Mouse (Mus musculus): ENCODE measurements around the gene Mapk8ip2. TPM values are rescaled to one million over a fixed set of nuclear protein-coding genes. Genes with fewer than 3 reads are reported as not detected.

Mapk8ip2 gene
- total RNA-seq, 2 experiments from 2014 or later, result 228 to 240 TPM

DNA sequence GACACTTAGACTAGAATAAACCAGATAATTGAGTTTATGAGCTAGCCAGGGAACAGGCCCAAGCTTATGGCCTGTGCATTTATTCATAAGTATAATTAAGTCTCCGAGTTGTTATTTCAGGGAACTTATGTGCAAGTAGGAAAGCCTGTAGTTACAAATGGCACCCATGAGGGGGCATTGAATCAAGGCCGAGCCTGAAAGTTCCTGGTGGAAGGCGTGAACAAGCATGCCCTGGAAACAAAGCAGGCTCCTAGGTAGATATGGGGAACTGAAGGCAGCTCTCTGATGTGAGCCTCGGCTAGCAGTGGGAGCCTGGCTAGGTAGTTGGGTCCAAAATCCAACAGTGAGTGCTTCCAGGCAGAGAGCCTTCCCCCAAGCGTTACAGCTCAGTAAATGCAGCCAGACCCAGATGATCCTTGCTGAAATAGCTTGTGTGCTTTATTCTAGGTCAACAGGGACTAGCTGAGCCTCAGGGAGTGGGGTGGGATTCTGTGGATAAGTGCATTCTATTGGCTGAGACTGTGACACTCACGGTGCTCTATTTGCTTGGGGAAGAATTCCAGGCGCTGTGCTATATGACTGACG, 11.1 kb upstream of the Mapk8ip2 start:
- no peak for DNase-seq (ENCODE audit: low spot score in 2 of 2)

- peak in 1 of 2 experiments; percentile 57 for DNase-seq (ENCODE audit: low spot score in 2 of 2)
Measured at GRCm38 (mm10) chr15:89452906-89453864, 528 bp upstream of the Mapk8ip2 start.

GRCm38 (mm10) chr15:89454857-89455256, 1.1 kb downstream of the Mapk8ip2 start:
- no peak for DNase-seq (ENCODE audit: low spot score in 2 of 2)

- DNase-seq (ENCODE audit: low spot score in 2 of 2), result no peak
Measured at GRCm38 (mm10) chr15:89455642-89456041, 1.9 kb downstream of the Mapk8ip2 start.

DNA sequence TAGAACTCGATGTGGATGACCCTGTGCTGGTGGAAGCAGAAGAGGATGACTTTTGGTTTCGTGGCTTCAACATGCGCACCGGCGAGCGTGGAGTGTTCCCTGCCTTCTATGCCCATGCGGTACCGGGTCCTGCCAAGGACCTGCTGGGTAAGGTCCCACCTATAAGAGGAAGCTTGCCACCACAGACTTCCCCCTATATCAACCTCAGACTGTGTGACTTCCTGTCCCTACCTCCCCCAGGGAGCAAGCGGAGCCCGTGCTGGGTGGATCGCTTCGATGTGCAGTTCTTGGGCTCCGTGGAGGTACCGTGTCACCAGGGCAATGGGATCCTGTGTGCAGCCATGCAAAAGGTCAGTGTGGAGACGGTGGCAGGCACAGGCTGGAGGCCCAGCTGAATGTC, 5.2 kb downstream of the Mapk8ip2 start:
- DNase-seq (ENCODE audit: low spot score in 2 of 2), result no peak

DNA sequence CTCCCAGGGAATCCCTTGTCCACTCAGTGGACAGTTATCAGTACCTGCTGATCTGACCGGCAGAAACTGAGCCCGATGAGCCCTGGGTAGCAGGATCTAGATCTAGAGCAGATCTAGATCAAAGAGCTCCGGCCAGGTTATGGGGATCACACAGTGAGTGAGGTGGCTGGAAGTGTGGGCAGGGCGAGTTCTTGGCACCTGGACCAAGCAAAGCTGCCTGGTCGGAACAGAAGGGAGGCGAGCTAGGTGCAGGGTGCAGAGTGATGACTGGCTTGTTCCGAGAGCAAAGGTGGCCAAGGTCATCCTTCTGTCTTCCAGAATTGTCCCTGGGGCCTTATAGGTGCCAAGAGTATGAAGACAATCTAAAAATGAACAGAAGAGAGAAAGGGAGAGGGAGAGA, 6.1 kb downstream of the Mapk8ip2 start:
- no peak for DNase-seq (ENCODE audit: low spot score in 2 of 2)

GRCm38 (mm10) chr15:89460298-89460697, 6.6 kb downstream of the Mapk8ip2 start:
- DNase-seq (ENCODE audit: low spot score in 2 of 2), result no peak

- DNase-seq (ENCODE audit: low spot score in 2 of 2), result no peak
Measured at GRCm38 (mm10) chr15:89461321-89461720, 7.6 kb downstream of the Mapk8ip2 start.

DNA sequence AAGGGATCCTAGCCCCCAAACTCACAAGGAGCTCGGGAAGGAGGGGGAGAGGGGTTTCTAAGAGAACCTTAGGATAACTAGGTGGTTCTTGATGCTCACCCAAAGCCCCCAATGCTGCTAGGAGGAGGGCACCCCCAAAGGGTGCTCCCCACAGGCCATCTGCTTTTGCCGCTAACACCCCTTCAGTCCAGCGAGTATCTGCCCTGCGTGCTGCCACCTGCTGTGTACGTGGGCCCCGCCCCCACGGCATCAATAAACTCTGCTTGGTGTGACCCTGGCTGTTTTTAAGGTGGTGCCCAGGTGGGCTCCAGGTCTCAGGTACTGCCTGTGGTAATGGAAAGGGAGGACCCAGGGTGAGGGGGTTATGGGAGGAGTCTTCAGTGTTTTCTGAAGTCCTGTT, 8.5 kb downstream of the Mapk8ip2 start:
- no peak for DNase-seq (ENCODE audit: low spot score in 2 of 2)

- no peak for DNase-seq (ENCODE audit: low spot score in 2 of 2)
Measured at GRCm38 (mm10) chr15:89463334-89464235, 9.9 kb downstream of the Mapk8ip2 start.

DNA sequence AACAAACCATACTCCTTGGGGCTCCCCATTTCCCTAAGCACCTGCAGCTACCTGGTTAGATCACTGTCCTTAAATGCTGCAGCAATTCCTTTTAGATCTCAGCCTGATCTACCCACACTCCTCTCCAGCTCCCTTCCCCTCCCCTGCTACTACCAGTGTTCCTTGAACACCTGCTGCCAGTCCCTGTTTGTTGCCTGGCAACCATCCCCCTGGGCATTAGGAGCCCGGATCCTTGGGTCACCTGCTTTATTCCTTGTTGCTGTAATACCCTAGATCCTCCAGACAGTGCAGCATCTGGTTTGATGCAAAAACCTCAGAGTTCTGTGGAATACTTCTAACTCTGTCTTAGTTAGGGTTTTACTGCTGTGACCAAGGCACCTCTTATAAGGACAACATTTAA, 11.3 kb downstream of the Mapk8ip2 start:
- no peak for DNase-seq (ENCODE audit: low spot score in 2 of 2)

DNA sequence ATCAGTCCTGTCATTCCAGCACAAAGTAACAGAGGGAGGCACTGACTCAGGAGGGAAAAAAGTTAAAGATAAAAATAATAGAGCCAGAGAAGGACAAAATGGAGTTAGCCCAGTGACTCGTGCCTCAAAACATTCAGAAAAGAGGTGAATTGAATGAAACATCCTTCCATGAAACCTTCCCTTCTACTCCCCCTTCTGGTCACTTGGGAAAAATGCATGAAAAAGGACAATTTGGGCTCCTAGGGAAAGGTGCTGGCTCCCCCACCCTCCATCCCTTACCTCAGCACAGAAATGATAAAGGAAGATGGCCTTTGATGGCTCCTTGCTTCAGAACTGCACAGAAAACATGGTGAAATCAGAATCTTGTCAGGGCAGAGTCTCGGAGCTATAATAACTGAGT, 14.9 kb downstream of the Mapk8ip2 start:
- no peak for DNase-seq (ENCODE audit: low spot score in 2 of 2)

DNA sequence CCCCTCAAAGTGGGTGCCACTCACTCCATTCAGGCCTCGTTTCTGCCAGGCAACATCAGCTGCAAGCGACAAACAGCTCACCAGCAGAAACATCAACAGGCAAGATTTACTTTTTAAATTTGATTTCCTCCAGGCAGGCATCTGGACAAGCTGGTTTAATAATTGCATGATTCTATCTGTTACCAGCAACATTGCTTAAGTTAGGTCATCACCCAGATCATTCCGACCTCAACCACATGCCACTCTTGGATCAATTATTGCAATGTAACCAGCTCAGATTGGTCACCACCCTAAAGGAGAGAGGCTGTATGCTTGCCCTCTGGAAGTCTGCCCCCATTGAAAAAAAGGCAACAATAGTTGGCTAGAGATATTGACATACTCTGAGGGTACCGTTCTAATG, 17.8 kb downstream of the Mapk8ip2 start:
- no peak for DNase-seq (ENCODE audit: low spot score in 2 of 2)

DNA sequence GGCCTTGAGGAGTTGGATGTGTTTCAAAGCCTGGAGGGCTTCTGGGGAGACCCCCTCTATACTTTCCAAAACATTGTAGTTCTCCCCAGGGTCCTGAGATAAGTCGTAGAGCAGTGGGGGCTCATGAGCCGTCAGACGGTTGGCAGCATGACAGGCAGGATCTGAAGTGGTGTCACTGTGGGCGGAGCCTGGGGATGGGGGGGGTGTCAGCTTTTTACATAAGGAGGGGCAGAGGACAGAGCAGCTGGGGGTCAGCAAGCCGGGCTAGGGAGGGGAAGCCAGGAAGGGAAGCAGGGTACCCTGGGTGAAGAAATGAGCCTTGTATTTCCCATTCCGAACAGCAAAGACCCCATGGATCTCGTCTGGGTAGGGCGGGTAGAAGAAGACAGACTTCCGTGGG, 19.7 kb downstream of the Mapk8ip2 start:
- no peak for DNase-seq (ENCODE audit: low spot score in 2 of 2)

GRCm38 (mm10) chr15:89473921-89474320, 20.2 kb downstream of the Mapk8ip2 start:
- no peak for DNase-seq (ENCODE audit: low spot score in 2 of 2)

GRCm38 (mm10) chr15:89474596-89475292, 21.0 kb downstream of the Mapk8ip2 start:
- DNase-seq (ENCODE audit: low spot score in 2 of 2), result no peak

GRCm38 (mm10) chr15:89475293-89475600, 21.5 kb downstream of the Mapk8ip2 start:
- DNase-seq (ENCODE audit: low spot score in 2 of 2), result no peak

DNA sequence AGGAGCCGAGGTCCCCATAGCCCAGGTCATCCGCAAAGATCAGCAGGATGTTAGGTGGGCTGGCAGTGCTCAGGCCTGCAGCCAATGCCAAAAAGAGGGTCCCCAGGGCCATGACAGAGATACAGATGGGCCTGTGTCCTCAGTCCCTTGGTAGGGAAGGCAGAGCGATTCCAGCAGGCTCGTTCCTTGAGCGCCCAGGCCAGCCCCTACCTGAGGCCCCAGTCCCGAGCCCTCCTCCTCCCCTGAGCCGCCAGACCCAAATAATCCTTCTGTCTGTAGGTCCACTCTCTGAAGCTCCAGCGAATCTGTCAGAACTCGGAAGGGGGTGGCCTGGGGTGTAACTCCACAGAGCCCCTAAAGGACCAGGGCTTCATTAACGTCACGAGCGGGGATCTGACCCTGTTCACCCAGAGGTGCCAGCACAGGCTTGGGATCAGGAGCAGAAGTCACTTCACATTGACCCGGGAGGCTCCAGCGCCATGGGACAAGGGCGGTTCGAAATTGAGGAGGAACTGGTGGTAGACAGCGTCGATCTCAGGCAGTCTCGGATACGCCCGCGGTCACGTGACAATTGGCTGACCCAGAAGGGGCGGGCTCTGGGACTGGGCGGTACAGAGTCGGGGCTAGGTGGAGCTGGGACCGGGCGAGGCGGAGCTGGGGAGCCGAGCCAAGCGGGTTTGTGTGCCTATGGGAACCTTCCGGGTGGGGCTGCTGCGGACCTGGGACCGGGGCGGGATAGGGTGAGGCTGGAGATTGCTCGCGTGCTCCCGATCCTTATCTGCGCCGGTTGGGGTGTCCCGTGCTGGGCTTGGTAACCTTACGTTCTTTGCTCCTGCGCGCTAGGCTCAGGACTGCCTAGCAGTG, 22.1 kb downstream of the Mapk8ip2 start:
- DNase-seq (ENCODE audit: low spot score in 2 of 2), result peak; percentile 91 to 94

DNA sequence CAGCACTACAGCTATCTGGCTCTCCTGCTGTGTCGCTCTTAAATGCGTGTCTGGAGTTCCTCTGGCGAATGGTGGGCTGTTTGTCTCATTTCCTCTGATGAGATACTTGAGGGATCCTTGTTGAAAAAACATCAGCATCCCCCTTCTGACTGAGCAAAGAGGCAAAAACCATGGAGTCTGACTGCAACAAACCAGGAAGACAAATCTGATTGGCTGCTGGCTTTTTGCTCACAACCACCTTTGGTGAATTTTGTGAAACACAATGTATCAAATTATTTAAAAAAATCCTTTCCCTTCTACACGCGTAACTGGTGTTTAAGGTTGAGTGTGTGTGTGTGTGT, 22.7 kb downstream of the Mapk8ip2 start:
- no peak for DNase-seq (ENCODE audit: low spot score in 2 of 2)

GRCm38 (mm10) chr15:89477091-89477491, 23.4 kb downstream of the Mapk8ip2 start, which contains the start of gene Arsa:
TSS of gene Arsa (minus strand) at chr15:89477425.
- DNase-seq (ENCODE audit: low spot score in 2 of 2), result no peak

Measured in left cerebral cortex, adult 18-20 months (tissue).